Mouse (Mus musculus): ENCODE results near the gene Mrtfb.

Gene Mrtfb

DNA sequence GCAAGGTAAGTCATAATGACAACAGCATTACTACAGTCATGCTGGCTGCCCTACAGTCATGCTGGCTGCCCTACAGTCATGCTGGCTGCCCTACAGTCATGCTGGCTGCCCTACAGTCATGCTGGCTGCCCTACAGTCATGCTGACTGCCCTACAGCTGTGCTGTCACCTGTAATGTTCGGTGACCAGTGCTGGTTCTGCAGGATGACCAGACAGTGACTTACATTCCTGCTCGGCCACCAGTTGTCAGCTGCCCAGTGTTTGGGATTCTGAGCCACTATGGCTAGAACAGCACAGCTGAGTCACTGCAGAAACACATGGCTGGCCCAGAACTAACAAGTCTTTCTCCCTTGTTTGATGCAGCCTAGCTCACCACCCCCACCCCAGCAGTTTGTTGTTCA, 149.1 kb downstream of the Mrtfb start:
- DNase-seq (ENCODE audit: low spot score): no peak

DNA sequence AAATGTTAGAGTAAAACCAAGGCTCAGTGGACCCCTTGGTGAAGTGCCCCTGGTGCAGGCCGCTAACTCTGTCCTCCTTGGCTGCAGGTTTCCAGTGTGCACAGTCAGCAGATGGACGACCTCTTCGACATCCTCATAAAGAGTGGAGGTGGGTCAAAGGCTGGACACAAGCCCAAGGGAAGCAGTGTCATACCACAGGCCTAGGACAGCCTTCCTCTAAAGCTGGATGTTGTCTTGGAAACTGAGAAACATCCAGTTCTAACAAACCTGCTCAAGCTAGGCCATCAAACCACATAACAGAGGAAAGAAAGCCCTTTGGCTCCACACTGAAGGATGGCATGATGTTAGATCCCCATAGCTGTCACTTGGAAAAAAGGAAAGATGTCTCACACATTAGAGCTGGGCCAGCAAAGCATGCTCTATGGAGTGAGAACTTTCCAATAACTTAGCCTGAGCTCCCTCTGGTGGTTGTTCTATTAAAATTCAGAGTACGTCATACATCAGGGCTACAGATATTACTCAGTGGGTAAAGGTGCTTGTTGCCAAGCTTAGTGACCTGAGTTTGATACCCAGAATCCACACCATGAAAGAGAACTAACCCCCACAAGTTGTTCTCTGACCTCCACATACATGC, 153.4 kb downstream of the Mrtfb start:
- DNase-seq (ENCODE audit: low spot score): peak; percentile 44

DNA sequence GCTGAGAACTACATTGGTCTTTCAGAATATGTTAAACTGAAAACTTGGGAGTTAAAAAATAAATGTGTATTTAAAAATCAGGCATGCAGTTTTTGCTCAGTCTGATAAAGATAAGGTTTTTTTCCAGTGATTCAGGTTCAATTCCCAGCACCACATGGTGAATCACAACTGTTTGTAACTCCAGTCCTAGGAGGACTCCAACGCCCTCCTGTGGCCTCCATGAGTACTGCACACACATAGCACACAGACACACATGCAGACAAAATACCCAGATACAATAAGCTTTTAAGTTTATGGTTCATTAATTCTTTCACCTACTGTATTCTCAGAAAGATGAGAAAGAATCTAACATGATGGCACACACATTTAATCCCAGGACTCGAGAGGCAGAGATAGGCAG, 154.5 kb downstream of the Mrtfb start:
- DNase-seq (ENCODE audit: low spot score): no peak

- no peak for DNase-seq (ENCODE audit: low spot score)
Measured at GRCm38 (mm10) chr16:13411531-13411930, 155.2 kb downstream of the Mrtfb start.

DNA sequence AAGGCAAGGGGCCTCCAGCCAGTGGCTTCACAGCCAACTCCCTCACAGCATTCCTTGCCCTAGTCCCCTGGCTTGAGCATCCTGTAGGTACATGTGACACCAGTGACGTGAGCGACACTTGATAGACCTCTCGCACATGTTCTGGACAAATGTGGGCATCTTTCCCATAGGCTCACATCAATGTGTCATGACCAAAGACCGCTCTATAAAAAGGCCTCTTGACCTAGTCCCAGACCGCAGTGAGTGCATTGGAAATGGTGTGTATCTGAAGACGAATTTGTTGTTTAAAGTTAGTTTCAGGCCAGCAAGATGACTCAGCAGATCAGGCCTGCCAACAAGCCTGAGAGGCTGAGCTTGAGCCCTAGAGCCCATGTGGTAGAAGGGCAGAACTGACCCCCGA, 158.3 kb downstream of the Mrtfb start:
- no peak for DNase-seq (ENCODE audit: low spot score)

DNA sequence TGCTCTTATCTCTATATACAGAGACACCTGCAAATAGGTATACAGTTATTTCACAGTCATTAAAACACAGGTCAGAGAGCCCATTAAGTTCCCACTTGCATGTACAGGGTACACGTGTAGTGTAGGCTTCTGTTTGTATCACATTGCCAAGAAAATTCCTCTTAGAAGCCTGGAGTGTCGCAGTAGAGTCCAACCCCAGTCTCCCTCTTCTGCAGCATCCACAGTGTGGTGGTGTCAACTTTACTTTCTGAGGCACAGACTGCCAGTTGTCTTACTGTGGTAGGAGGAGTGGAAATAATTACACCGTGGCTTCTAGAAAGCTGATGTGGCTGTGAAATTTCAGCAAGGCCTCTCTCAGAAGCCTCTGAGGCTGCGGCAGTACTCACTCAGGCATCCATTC, 158.7 kb downstream of the Mrtfb start:
- no peak for DNase-seq (ENCODE audit: low spot score)

DNA sequence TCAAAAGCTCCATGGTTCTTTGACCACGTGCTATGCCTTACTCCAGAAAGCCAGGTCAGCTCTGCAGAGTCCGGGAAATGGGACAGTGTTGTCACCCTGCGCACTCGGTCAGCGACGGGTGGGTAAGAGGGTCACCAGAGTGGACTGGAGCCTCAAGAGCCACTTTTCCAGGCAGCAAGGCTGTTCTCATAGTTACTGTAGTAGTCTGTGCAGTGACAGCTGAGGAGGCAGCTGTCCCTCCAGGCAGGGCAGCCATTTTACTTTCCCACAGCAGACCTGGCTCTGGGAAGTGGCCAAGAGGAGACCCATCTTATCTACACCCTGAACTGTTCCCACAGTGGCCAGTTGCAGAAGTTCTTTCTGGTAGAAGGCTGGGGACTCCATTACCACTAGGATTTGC, 159.2 kb downstream of the Mrtfb start:
- DNase-seq (ENCODE audit: low spot score): no peak

GRCm38 (mm10) chr16:13416465-13416864, 160.2 kb downstream of the Mrtfb start:
- no peak for DNase-seq (ENCODE audit: low spot score)

DNA sequence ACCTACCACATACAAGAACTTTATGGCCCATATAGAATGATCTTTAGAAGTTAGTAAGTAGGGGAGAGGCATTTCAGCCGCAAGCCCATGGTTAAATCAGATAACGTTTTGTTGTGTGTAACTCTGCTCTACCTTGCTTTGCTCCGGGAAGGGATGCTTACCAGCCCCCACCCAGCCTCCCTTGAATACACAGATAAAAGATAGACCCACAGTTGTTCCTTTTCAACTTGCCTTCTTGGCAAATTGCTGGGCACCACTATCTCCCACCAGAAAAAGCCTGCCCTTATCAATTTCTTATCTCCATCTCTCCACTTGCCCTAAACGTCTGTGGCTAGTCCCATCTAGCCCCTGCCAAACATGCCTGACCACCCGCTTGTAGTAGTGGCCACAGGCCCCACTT, 161.6 kb downstream of the Mrtfb start:
- DNase-seq (ENCODE audit: low spot score): no peak

DNA sequence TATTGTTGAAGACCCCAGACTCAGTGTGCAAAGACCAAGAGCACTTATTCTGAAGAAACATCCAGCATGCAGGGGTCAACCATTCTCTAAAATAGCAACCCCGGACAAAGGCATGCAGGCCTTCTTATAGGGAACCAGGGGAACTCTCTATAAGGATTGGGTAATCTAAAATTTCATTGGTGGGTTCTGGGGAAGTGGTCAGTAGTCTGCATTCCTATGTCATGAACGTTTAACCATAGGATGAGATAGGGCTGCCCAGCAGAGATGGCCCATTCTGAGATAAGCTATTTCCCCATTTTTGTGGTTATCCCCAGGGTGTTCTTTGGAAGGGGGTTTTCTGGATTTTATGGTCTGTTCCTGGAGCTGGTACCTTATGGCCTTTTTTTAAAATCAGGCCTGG, 163.5 kb downstream of the Mrtfb start:
- no peak for DNase-seq (ENCODE audit: low spot score)

GRCm38 (mm10) chr16:13422522-13422921, 166.2 kb downstream of the Mrtfb start:
- DNase-seq (ENCODE audit: low spot score): no peak

DNA sequence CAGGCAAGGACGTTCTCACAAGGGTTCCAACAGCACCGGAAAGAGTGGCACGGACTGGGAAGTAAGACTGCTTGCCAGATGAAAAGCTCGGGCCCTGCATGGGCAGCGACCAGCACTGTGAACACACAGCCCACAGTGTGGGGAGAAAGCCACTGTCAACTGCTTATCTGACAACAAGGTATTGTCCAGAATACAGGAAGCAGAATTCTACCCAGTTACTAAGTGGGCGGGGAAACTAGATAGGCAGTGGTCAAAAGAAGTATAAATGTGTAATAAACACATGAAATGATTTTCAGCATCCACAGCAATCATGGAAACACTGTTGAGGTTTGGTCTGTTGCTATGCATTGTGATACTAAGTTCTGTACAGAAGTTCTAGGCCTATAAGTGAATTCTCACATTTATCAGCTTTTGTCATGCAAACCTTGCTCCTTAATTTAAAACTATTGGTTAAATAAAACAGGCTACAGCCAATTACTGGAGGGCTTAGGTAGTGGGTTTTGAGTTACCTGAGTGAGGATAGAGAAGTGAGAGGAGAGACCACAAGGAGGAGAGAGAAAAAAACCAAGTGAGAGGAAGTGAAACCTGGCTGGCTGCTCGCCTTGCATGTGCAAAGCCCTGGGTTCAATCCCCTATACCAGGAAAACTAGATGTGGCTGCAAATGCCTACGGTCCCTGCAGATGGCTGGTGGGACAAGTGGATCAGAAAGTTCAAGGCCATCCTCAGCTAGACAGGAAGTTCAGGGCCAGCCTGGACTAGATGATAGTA, 167.5 kb downstream of the Mrtfb start:
- DNase-seq (ENCODE audit: low spot score): no peak

DNA sequence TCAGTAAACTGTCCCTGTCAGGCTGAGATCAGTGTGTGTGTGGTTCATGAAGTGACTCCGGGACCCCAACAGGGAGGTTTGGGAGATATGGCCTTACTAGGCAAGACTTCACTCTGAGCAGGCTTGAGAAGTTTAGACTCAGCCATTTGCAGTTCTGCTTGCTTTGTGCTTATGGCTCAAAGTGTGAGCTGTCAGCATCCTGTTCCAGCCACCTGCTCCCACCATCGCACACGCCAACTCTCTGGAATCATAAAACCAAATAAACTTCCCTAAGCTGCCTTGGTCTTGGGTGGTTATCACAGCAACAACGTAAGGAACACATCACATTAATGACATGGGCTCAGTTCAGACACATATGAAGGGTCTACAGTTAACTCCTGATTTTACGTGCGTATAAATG, 169.5 kb downstream of the Mrtfb start:
- no peak for DNase-seq (ENCODE audit: low spot score)

DNA sequence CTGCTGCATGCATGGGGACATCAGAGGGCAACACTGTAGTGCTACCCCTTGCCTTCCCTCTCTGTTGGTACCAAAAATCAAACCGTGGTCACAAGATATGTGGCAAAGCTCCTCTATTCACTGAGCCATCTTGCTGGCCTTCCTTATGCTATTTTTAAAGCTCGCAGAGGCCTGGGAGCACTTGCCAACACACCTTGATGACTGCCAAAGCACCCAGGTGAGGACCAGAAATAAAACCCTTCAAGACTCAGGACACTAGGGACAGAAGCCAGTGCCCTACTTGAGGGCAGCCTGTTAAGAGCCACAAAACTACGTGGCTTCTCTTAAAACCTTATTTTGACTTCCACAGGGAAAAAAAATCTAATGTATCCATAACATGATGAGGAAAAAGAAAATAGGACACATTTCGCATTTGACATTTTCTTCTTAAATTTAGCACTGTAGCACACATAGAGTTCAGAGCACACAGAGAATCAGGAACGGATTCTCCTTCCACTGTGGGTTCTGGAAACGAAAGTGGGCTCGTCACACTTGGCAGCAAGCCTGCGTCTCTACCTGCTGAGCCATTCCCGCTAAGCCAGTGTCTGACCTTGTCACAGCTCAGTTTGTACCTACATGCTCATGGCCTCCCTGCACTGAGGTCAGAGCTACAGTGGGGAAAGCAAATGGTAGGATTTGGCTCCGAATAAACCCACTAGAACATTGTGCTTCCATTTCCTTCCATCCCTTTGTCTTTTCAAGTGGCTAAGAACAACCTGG, 170.7 kb downstream of the Mrtfb start:
- DNase-seq (ENCODE audit: low spot score): no peak

DNA sequence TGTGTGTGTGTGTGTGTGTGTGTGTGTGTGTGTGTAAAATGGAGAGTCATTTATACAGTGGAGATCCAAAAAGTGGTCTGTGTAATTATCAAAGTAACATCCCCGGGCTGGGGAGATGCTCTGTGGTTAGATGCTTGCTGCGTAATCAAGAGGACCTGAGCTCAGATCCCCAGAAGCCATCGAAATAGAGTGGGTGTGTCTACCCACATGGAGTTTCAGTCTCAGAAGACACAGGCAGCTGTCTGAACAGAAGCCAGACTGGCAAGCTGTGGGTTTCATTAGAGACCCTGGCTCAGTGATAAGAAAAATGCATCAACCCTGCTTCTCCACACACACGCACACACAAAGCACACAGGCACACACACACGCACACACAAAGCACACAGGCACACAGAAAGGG, 171.8 kb downstream of the Mrtfb start:
- no peak for DNase-seq (ENCODE audit: low spot score)

DNA sequence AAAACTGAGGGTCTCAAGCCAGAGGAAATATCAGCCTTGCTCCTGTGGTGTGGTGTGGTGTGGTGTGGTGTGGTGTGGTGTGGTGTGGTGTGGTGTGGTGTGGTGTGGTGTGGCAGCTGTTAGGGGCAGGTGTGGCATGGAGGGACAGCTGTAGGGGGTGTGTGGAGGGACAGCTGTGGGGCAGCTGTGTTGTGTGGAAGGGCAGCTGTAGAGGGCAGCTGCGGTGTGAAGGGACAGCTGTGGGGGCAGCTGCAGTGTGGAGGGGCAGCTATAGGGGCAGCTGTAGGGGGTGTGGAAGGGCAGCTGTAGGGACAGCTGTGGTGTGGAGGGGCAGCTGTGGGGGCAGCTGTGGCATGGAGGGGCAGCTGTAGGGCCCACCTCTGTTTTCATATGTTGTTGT, 172.5 kb downstream of the Mrtfb start:
- DNase-seq (ENCODE audit: low spot score): no peak

DNA sequence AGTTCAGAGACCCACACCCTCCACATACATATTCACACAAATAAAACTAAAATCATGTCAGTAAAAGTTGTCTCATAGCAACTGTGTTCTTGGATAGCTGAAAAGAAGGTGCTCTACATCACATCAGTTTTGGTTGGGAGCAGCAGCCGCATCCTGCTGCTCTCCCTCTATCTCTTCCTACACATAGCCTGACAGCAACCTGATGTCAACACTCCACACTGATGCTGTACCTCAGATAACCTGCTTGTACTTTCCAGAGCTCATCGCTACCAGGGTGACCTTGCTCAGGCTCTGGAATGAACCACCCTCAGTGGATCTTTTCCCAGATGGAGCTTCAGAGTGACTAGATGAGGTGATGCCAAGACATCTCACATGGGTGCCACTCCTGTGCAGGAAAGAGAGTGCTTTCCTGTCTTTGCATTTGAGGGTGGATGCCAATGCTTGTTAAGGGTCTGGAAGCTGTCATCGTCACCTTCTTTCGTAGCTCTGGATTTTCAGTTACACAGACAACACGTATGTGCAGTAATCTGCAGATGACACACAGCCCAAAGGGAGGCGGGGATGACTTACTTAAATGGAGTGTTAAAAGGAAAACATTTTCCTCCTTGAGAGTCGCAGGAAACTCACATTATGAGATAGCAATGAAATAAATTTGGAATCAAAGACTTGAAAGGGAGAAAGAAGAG, 173.8 kb downstream of the Mrtfb start:
- DNase-seq (ENCODE audit: low spot score): no peak

- DNase-seq (ENCODE audit: low spot score): no peak
Measured at GRCm38 (mm10) chr16:13430940-13431339, 174.7 kb downstream of the Mrtfb start.

- DNase-seq (ENCODE audit: low spot score): no peak
Measured at GRCm38 (mm10) chr16:13435627-13436026, 179.3 kb downstream of the Mrtfb start.

DNA sequence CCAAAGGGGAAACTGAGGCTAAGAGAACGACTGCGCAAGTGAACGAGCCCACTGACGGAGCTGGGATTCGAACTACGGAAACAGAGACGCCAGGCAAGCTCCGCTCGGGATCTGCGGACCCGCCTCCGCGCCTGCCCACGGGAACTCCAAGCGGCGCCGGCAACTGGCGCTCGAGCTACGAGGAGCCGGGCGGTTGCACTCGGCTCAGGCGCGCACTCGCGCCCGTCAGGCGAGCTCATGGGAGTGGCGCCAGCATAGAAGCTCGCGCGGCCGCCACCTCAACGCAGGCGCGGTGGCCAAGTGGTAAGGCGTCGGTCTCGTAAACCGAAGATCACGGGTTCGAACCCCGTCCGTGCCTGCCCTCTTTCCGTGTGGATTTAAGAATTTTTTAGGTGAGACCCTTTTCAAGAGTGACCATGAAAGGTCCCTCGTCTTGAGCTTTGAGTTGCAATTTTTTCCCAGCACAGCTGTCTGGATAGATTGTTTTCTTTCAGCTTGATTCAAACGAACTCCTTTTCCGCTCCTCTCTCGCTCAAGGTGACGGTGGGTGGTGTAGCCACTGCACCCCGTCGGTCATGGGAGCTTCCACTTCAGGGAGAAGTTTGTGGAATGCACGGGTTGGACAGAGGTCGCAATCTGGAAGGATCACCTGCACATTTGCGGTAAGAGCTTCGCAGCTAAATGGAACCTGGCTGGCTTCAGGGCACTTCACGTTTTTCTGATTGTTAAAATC, 180.9 kb downstream of the Mrtfb start:
- peak; percentile 94 for DNase-seq (ENCODE audit: low spot score)

GRCm38 (mm10) chr16:13437770-13438372, 181.6 kb downstream of the Mrtfb start:
- DNase-seq (ENCODE audit: low spot score): peak; percentile 71

All from c-Kit-positive CD71-positive TER-119-positive erythroid progenitor cells, embryonic 14.5 days (primary cell).